Mouse (Mus musculus) layer of hippocampus, adult 11-12 months (tissue): ENCODE data around the gene Mlkl.
A peak's percentile ranks its signal among the peaks of the same experiment; 100 is the strongest.
"Not testable (repeated sequence)": the region's sequence is repeated elsewhere in the genome, so short reads cannot be mapped to it uniquely, and the experiment has no call there.

Experiments used
- DNase-seq: peaks from one replicate; pipeline ENCODE4 v3.0.0; 2022; ENCODE audit warnings: low spot score

Mlkl gene

DNA sequence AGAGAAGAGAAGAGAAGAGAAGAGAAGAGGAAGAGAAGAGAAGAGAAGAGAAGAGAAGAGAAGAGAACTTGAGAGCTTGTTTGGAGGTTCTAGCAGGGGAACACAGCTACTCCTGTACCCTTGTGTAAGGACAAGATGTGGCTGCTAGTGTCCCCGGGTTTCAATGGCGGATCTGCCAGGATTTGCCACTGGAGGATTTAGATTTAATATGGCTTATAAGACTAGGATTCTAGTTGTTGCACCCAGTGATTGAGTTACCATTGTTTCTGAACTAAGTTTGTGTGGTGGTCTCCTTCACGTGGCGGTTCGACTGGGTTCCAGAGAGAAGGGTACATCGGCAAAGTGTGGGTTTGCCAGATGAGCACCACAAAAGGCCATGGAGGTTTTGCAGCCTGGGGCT is 24.0 kb downstream of the Mlkl start:
- not testable (repeated sequence) for DNase-seq

GRCm38 (mm10) chr8:111312758-111313162 is 25.2 kb downstream of the Mlkl start:
- DNase-seq, result no peak

DNA sequence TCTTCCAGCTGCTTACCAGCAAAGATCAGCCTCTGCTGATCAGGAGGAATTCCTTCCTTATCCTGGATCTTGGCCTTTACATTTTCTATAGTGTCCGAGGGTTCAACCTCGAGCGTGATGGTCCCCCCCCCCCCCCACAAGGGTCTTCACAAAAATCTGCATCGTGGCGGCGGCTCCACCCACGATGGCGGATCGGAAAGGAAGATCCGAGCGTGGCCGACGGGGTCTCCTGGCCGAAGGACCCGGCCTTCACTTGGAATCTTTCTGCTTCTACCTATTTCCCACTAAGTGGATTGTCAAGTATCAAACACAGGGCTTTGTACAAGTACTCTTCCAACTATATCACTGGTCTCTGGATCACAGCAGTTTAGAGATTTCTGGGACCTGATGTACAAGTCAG is 28.0 kb downstream of the Mlkl start:
- not testable (repeated sequence) for DNase-seq

DNA sequence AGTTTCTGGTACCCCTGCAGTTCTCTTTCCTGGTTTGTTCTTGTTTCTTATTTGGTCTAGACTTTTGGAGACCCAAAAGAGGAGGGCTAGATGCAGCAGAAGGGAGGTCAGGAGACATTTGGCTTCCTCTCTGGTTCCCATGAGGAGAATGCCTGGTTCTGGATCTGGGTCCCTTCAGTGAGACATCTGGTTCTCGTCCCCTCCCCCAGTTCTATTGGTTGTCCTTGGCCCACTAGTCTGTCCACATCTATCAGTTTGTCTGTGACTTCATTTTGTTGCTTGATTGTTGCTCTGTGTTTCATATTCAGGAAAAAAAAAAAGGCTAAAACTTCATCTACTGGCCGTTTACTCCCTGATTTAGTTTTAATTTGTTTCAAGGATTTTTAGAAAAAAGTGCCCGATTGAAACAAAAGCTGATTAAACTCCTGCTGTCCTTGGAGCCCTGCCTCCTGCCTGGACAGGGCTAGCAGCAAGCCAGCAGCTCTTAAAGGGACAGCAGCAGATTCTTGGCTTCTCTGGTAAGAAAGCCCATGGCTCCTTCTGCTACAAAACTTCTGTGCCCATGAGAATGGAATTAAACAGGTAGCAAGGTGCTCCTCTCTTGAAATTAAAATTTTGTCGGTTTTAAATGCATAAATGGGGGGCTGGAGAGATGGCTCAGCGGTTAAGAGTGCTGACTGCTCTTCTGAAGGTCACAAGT is 32.8 kb downstream of the Mlkl start:
- DNase-seq, result no peak

- DNase-seq, result no peak
These were observed 33.6 kb downstream of the Mlkl start for GRCm38 (mm10) chr8:111304359-111304758.

DNA sequence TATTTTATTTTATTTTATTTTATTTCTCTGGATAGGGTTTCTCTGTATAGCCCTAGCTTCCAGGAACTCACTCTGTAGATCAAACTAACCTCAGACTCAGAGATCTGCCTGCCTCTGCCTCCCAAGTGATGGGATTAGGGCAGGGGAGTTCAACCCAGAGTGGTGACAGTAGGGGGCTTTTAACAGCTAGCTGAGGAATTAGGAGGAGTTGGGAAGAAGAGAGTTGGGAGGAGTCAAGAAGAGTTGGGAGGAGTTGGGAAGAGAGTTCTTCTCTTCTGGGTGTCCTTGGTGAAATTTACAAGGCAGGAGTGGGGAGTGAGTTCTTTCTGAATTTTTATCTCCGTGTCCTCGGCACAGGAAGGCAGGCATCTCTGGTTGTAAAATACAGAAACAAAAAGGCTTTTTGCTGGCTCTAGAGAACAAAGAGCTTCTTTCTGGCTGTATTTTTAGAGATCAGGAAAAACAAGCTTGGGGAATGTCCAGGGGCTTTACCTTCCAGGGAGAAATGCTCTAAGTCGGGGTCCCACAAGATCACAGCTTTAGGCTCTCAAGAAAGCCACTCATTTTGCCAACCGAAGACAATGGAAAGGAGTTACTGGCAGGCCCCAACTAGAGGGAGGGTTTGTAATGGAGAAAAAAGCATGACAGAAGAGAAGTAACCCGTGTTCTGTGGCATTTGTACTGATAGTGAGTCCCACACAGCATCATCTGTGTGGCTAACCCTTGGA is 34.7 kb downstream of the Mlkl start:
- DNase-seq, result not testable (repeated sequence)

GRCm38 (mm10) chr8:111300597-111301546 is 37.1 kb downstream of the Mlkl start:
- peak; percentile 22 for DNase-seq

DNA sequence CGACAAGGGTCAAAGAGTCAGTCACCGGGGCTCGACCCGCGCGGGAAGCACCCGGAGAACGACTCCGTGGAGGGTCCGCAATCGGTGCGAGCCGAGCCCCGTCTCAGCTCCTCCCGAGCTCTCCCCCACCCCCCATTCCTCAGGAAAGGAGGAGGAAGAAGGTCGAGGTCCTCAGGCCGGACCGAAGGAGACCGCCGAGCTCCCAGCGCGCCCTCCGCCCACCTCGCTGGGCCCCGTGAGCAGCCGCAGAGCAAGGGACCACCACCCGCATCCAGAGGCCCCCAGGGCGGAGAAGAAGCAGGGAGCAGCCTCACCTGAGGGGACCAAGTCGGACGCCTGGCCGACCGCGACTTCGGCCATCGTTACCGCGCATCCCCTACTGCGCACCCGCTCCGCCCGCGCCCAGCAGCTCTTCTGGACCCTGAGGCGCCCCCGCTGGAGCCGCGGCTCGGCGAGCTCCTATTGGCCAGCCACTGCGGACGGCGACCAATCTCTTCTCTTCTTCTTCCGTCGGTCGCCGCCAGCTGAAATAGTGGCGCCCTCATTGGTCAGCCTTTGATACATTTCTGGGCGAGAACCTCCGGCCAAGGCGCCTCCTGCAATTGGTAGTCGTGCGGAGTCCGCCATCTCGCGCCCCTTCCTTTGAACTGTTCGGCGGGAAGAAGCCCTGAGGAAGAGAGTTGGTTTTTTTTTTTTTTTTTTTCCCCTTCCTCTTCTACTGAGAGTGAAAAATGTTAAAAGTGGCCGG is 38.0 kb downstream of the Mlkl start, which contains the start of gene Rfwd3:
TSS of gene Rfwd3 (minus strand) at position 402 of the 748 bp plus-strand sequence.
- DNase-seq, result peak; percentile 98

GRCm38 (mm10) chr8:111299363-111299820 is 38.6 kb downstream of the Mlkl start:
- DNase-seq, result peak; percentile 40

- no peak for DNase-seq
These were observed 40.0 kb downstream of the Mlkl start for GRCm38 (mm10) chr8:111298011-111298410.

DNA sequence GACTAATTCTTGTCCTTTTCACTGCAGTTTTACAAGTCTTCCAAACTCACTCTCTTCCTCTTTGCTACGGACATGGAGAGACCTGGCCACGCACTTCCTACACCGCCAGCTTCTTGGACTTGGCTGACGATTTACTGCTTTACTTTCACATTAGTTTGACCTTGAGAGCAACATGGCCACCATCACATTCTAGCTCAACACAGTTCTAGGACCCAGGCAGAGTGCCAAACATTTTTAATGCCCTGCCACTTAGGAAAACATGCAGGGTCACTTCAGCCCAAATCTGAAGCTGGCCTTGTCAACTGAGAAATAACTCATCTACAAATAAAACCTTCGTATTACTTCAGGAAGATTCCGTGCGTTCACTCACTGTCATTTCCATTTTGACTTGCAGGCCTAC is 46.2 kb downstream of the Mlkl start:
- no peak for DNase-seq

GRCm38 (mm10) chr8:111290586-111290985 is 47.4 kb downstream of the Mlkl start:
- DNase-seq, result no peak

DNA sequence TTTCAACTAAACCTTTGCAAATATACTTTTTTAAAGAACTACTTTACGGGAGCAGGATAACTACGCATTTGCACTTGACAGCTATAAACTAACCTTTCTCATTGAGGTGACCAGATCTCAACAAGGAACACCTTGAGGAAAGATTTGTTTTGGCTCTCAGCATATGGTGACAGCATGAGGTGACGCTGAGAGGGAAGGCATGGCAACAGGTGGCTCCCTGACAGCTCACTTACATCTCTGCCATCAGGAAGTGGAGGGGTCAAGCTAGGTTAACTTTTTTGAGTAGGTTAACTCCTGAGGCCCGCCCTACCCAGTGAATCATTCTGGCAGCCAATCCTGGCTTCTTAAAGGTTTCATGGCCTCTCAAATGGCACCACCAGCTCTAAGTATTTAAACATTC is 52.4 kb downstream of the Mlkl start:
- no peak for DNase-seq

DNA sequence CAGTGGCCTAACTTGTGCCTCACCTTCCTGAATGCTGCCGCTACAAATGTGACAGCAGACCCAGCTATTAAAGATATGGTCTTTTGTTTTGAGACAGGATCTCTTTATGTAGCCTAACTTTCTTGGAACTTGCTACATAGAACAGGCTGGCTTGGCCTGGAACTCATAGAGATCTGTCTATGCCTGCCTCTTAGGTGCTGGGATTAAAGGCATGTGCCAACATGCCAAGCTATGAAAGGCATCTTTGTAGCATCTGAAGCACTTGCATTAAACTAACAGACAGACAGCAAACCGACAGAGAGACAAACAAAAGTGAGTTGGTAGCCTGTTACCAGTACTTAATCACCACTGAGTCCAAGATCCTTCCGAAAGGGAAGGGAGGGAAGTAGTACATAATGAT is 55.9 kb downstream of the Mlkl start:
- no peak for DNase-seq

DNA sequence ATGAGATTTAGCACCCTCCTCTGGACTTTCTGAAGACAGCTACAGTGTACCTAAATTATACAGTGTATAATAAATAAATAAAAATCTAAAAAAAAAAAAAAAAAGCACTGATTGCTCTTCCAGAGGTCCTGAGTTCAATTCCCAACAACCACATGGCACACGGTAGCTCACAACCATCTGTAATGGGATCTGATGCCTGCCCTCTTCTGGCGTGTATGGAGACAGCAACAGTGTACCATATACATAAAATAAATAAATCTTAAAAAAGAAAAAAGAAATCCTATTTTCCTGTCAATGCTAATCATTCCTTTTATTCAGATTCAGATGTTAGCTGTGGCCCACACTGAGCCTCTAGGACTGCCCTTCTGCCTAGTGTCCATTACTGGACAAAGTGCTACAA is 69.7 kb downstream of the Mlkl start:
- DNase-seq, result no peak

- not testable (repeated sequence) for DNase-seq
These were observed 71.8 kb downstream of the Mlkl start for GRCm38 (mm10) chr8:111266161-111266560.

- DNase-seq, result no peak
These were observed 73.2 kb downstream of the Mlkl start for GRCm38 (mm10) chr8:111264693-111265220.

GRCm38 (mm10) chr8:111261981-111262381 is 76.0 kb downstream of the Mlkl start:
- no peak for DNase-seq
